27 mouse cellular contexts compared by ENCODE assay signal in genomic region chr9:23128018-23128369, GRCm38 (mm10).
DNase-seq lines count a peak whose midpoint lies in the region; ATAC-seq and TF ChIP-seq lines count a peak whose summit lies in the region.
"Had no signal": no experiment of that assay in that cellular context is flagged by ENCODE, and none has a peak within 500 bp of the region (broad histone marks: within the 10 kb centered on the region; RNA-seq: fewer than 3 reads in every experiment).

No protein-coding gene starts in this region.

- no peak overlapping the region for H3K4me3 ChIP-seq in heart, embryonic 10.5 days
- H3K4me3 ChIP-seq in neural tube, embryonic 15.5 days (replicated peaks) = no peak overlapping the region
- no peak overlapping the region for H3K4me3 ChIP-seq in hindbrain, embryonic 14.5 days (replicated peaks; ENCODE audit: low read length)
- H3K4me3 ChIP-seq in midbrain, postnatal 0 days (ENCODE audit: low read depth, low read length) = no peak overlapping the region
- H3K4me3 ChIP-seq: heart, embryonic 15.5 days; intestine, embryonic 15.5 days; limb, embryonic 15.5 days; liver, embryonic 15.5 days; lung, embryonic 15.5 days; myocyte had no signal

- 84% methylated on average over 2 of the region's 2 CpGs for WGBS in heart, embryonic 10.5 days
- 57% methylated on average over 2 of the region's 2 CpGs for WGBS in neural tube, embryonic 15.5 days
- 63% methylated on average over 2 of the region's 2 CpGs for WGBS in hindbrain, embryonic 14.5 days
- WGBS in midbrain, postnatal 0 days = 58% methylated on average over 2 of the region's 2 CpGs

- H3K9ac ChIP-seq in neural tube, embryonic 15.5 days (replicated peaks) = no peak overlapping the region
- no peak overlapping the region for H3K9ac ChIP-seq in hindbrain, embryonic 14.5 days
- H3K9ac ChIP-seq in midbrain, postnatal 0 days (replicated peaks; ENCODE audit: low read length, poor library complexity, severe bottlenecking) = no peak overlapping the region
- H3K9ac ChIP-seq: heart, embryonic 15.5 days; intestine, embryonic 15.5 days; limb, embryonic 15.5 days; liver, embryonic 15.5 days; lung, embryonic 15.5 days had no signal

- H3K9me3 ChIP-seq in heart, embryonic 10.5 days = no peaks in the 10 kb centered on the region
- H3K9me3 ChIP-seq in neural tube, embryonic 15.5 days (replicated peaks) = no peaks in the 10 kb centered on the region
- H3K9me3 ChIP-seq in hindbrain, embryonic 14.5 days (ENCODE audit: control insufficient read depth, low read length) = no peaks in the 10 kb centered on the region
- no peaks in the 10 kb centered on the region for H3K9me3 ChIP-seq in midbrain, postnatal 0 days (ENCODE audit: low read length)
- H3K9me3 ChIP-seq: heart, embryonic 15.5 days; intestine, embryonic 15.5 days; limb, embryonic 15.5 days; liver, embryonic 15.5 days; lung, embryonic 15.5 days had no signal

- no peaks in the 10 kb centered on the region for H3K27me3 ChIP-seq in heart, embryonic 10.5 days (ENCODE audit: insufficient read depth, poor library complexity, severe bottlenecking)
- H3K27me3 ChIP-seq in neural tube, embryonic 15.5 days (replicated peaks) = no peaks in the 10 kb centered on the region
- H3K27me3 ChIP-seq in hindbrain, embryonic 14.5 days (ENCODE audit: control insufficient read depth, insufficient read depth, low read length) = no peaks in the 10 kb centered on the region
- no peaks in the 10 kb centered on the region for H3K27me3 ChIP-seq in midbrain, postnatal 0 days (ENCODE audit: insufficient read depth, low read length)
- H3K27me3 ChIP-seq: heart, embryonic 15.5 days; intestine, embryonic 15.5 days; limb, embryonic 15.5 days; liver, embryonic 15.5 days; lung, embryonic 15.5 days had no signal

- 0 out of 2 replicates have a peak, but pooled peaks have one; percentile 32 for ATAC-seq in neural tube, embryonic 15.5 days (ENCODE audit: low FRiP score)
- no peak for ATAC-seq in hindbrain, embryonic 14.5 days (ENCODE audit: low FRiP score)
- ATAC-seq in midbrain, postnatal 0 days (ENCODE audit: low FRiP score) = 0 out of 2 replicates have a peak, but pooled peaks have one; percentile 31
- ATAC-seq: CD4-positive, CD25-positive, alpha-beta regulatory T cell, adult 4 months; intestine, embryonic 15.5 days had no signal

- DNase-seq in heart, adult 11 months = peak; percentile 36
- DNase-seq in heart, embryonic 10.5 days (ENCODE audit: low spot score) = no peak
- DNase-seq in neural tube, embryonic 10.5 days (ENCODE audit: extremely low spot score, low spot score) = no peak
- DNase-seq in hindbrain, embryonic 14.5 days (ENCODE audit: low spot score) = no peak
- no peak for DNase-seq in midbrain, postnatal 0 days (ENCODE audit: low spot score)
- DNase-seq in adrenal gland, adult 8-10 months = no peak
- no peak for DNase-seq in layer of hippocampus, adult 9-10 months (ENCODE audit: low spot score)
- DNase-seq: adrenal gland, postnatal 25 days; cerebellum, adult 8-10 months; cerebellum, postnatal 36 days; gastrocnemius, postnatal 36 days; heart, postnatal 36 days; kidney, adult 9 months; kidney, postnatal 14 days; left cerebral cortex, postnatal 4 days; thymus, adult 2 months; thymus, postnatal 4 days had no signal

- H3K36me3 ChIP-seq in heart, embryonic 10.5 days = no peaks in the 10 kb centered on the region
- H3K36me3 ChIP-seq in neural tube, embryonic 15.5 days = no peaks in the 10 kb centered on the region
- no peaks in the 10 kb centered on the region for H3K36me3 ChIP-seq in hindbrain, embryonic 14.5 days (replicated peaks; ENCODE audit: control insufficient read depth, insufficient read depth)
- no peaks in the 10 kb centered on the region for H3K36me3 ChIP-seq in midbrain, postnatal 0 days (ENCODE audit: insufficient read depth, low read length)
- H3K36me3 ChIP-seq: heart, embryonic 15.5 days; intestine, embryonic 15.5 days; limb, embryonic 15.5 days; liver, embryonic 15.5 days; lung, embryonic 15.5 days had no signal

- no peaks in the 10 kb centered on the region for H3K4me1 ChIP-seq in heart, embryonic 10.5 days
- peaks cover 16% of the 10 kb centered on the region; the same call in 1 of the 2 replicates for H3K4me1 ChIP-seq in neural tube, embryonic 15.5 days
- peaks cover 14% of the 10 kb centered on the region; the same call in 1 of the 2 replicates for H3K4me1 ChIP-seq in hindbrain, embryonic 14.5 days (replicated peaks; ENCODE audit: control insufficient read depth, insufficient read depth, low read length)
- peaks cover 10% of the 10 kb centered on the region for H3K4me1 ChIP-seq in midbrain, postnatal 0 days (ENCODE audit: insufficient read depth, low read length)
- H3K4me1 ChIP-seq: intestine, embryonic 15.5 days; liver, embryonic 15.5 days; lung, embryonic 15.5 days had no signal

- TF ChIP-seq CTCF in midbrain, postnatal 0 days (IDR thresholded peaks at IDR 0.05) = no peak

- no peak overlapping the region for H3K27ac ChIP-seq in heart, embryonic 10.5 days
- H3K27ac ChIP-seq in neural tube, embryonic 15.5 days (replicated peaks) = 0 out of 2 replicates have a peak overlapping the region, but pooled peaks have one; percentile 20
- H3K27ac ChIP-seq in hindbrain, embryonic 14.5 days = peak overlapping the region; percentile 54
- H3K27ac ChIP-seq in midbrain, postnatal 0 days (ENCODE audit: low read depth, low read length) = peak overlapping the region; percentile 72
- H3K27ac ChIP-seq: heart, embryonic 15.5 days; intestine, embryonic 15.5 days; limb, embryonic 15.5 days; liver, embryonic 15.5 days; lung, embryonic 15.5 days; macrophage; stomach, postnatal 0 days had no signal

- H3K4me2 ChIP-seq in neural tube, embryonic 15.5 days = no peak overlapping the region
- H3K4me2 ChIP-seq in hindbrain, embryonic 14.5 days (replicated peaks) = no peak overlapping the region
- H3K4me2 ChIP-seq in midbrain, postnatal 0 days (ENCODE audit: low read depth, low read length, poor library complexity, severe bottlenecking) = no peak overlapping the region
- H3K4me2 ChIP-seq: heart, embryonic 15.5 days; intestine, embryonic 15.5 days; limb, embryonic 15.5 days; liver, embryonic 15.5 days; lung, embryonic 15.5 days had no signal
